Mouse (Mus musculus): ENCODE results near the gene Gucd1.

Gene Gucd1

GRCm38 (mm10) chr10:75327081-75327480 is 190.7 kb downstream of the Gucd1 start:
- DNase-seq (ENCODE audit: low spot score in 2 of 2): no peak

- peak; percentile 59 to 69 for DNase-seq (ENCODE audit: low spot score in 2 of 2)
Measured at GRCm38 (mm10) chr10:75326553-75326952, 191.2 kb downstream of the Gucd1 start.

GRCm38 (mm10) chr10:75325821-75326220 is 192.0 kb downstream of the Gucd1 start:
- DNase-seq (ENCODE audit: low spot score in 2 of 2): no peak

GRCm38 (mm10) chr10:75324391-75324790 is 193.4 kb downstream of the Gucd1 start:
- no peak for DNase-seq (ENCODE audit: low spot score in 2 of 2)

GRCm38 (mm10) chr10:75323986-75324385 is 193.8 kb downstream of the Gucd1 start:
- DNase-seq (ENCODE audit: low spot score in 2 of 2): no peak

GRCm38 (mm10) chr10:75322966-75323365 is 194.8 kb downstream of the Gucd1 start:
- DNase-seq (ENCODE audit: low spot score in 2 of 2): peak in 1 of 2 experiments; percentile 40

- no peak for DNase-seq (ENCODE audit: low spot score in 2 of 2)
Measured at GRCm38 (mm10) chr10:75320321-75320720, 197.5 kb downstream of the Gucd1 start.

- no peak for DNase-seq (ENCODE audit: low spot score in 2 of 2)
Measured at GRCm38 (mm10) chr10:75318206-75318605, 199.6 kb downstream of the Gucd1 start.

- DNase-seq (ENCODE audit: low spot score in 2 of 2): peak; percentile 64 to 72
Measured at GRCm38 (mm10) chr10:75316908-75317761, 200.6 kb downstream of the Gucd1 start.

- no peak for DNase-seq (ENCODE audit: low spot score in 2 of 2)
Measured at GRCm38 (mm10) chr10:75316872-75316907, 201.1 kb downstream of the Gucd1 start, which contains the start of gene Adora2a. Gene Adora2a (plus strand): TSS chr10:75316877.

- DNase-seq (ENCODE audit: low spot score in 2 of 2): peak in 1 of 2 experiments; percentile 46
Measured at GRCm38 (mm10) chr10:75316472-75316871, 201.3 kb downstream of the Gucd1 start.

GRCm38 (mm10) chr10:75315756-75316155 is 202.0 kb downstream of the Gucd1 start:
- no peak for DNase-seq (ENCODE audit: low spot score in 2 of 2)

- peak; percentile 62 to 85 for DNase-seq (ENCODE audit: low spot score in 2 of 2)
Measured at GRCm38 (mm10) chr10:75314190-75314980, 203.4 kb downstream of the Gucd1 start.

GRCm38 (mm10) chr10:75312361-75312760 is 205.4 kb downstream of the Gucd1 start:
- no peak for DNase-seq (ENCODE audit: low spot score in 2 of 2)

- DNase-seq (ENCODE audit: low spot score in 2 of 2): no peak
Measured at GRCm38 (mm10) chr10:75307130-75307529, 210.6 kb downstream of the Gucd1 start.

- peak in 1 of 2 experiments; percentile 72 for DNase-seq (ENCODE audit: low spot score in 2 of 2)
Measured at GRCm38 (mm10) chr10:75304413-75304812, 213.4 kb downstream of the Gucd1 start.

GRCm38 (mm10) chr10:75304049-75304405 is 213.7 kb downstream of the Gucd1 start:
- DNase-seq (ENCODE audit: low spot score in 2 of 2): no peak

- no peak for DNase-seq (ENCODE audit: low spot score in 2 of 2)
Measured at GRCm38 (mm10) chr10:75303324-75304048, 214.3 kb downstream of the Gucd1 start.

- no peak for DNase-seq (ENCODE audit: low spot score in 2 of 2)
Measured at GRCm38 (mm10) chr10:75302536-75302935, 215.2 kb downstream of the Gucd1 start.

- no peak for DNase-seq (ENCODE audit: low spot score in 2 of 2)
Measured at GRCm38 (mm10) chr10:75301937-75302336, 215.8 kb downstream of the Gucd1 start.

GRCm38 (mm10) chr10:75301195-75301806 is 216.5 kb downstream of the Gucd1 start:
- no peak for DNase-seq (ENCODE audit: low spot score in 2 of 2)
